Mouse (Mus musculus): Measurements from ENCODE around the gene Itk. TPM values are rescaled to one million over a fixed set of nuclear protein-coding genes. Genes with fewer than 3 reads are reported as not detected.

Gene Itk
- polyA plus RNA-seq, 1 experiment from 2014 or later = 0.03 TPM

GRCm38 (mm10) chr11:46375015-46375414 lies 14.3 kb downstream of the Itk start:
- ChIA-PET POLR2A (no interaction called here), CTCF (no interaction called here)
- ATAC-seq = no peak
- no peak for TF ChIP-seq CTCF (IDR thresholded peaks at IDR 0.05)
- DNase-seq (ENCODE audit: low read depth, low spot score) = no peak
- in situ Hi-C loops (cut with MboI; ENCODE audit: low pct_unique_long_range_greater_than_20kb) = no loop called here
- H3K27me3 ChIP-seq = no peaks in the 10 kb centered on the region

- in situ Hi-C loops (cut with MboI; ENCODE audit: low pct_unique_long_range_greater_than_20kb) = no loop called here
- ATAC-seq = no peak
- DNase-seq (ENCODE audit: low read depth, low spot score) = no peak
- CTCF ChIA-PET = no interaction called here
- no peak for TF ChIP-seq CTCF (IDR thresholded peaks at IDR 0.05)
- POLR2A ChIA-PET = no interaction called here
- no peaks in the 10 kb centered on the region for H3K27me3 ChIP-seq
Observed at GRCm38 (mm10) chr11:46373071-46374030, 16.0 kb downstream of the Itk start.

- POLR2A ChIA-PET = no interaction called here
- CTCF ChIA-PET = no interaction called here
- no peak for TF ChIP-seq CTCF (IDR thresholded peaks at IDR 0.05)
- ATAC-seq = no peak
- no peaks in the 10 kb centered on the region for H3K27me3 ChIP-seq
- DNase-seq (ENCODE audit: low read depth, low spot score) = no peak
- in situ Hi-C loops (cut with MboI; ENCODE audit: low pct_unique_long_range_greater_than_20kb) = no loop called here
Observed at GRCm38 (mm10) chr11:46372331-46372953, 16.9 kb downstream of the Itk start.

GRCm38 (mm10) chr11:46371250-46371649 lies 18.1 kb downstream of the Itk start:
- ChIA-PET POLR2A (no interaction called here), CTCF (no interaction called here)
- H3K27me3 ChIP-seq = no peaks in the 10 kb centered on the region
- DNase-seq (ENCODE audit: low read depth, low spot score) (no peak), ATAC-seq (no peak)
- no peak for TF ChIP-seq CTCF (IDR thresholded peaks at IDR 0.05)
- in situ Hi-C loops (cut with MboI; ENCODE audit: low pct_unique_long_range_greater_than_20kb) = no loop called here

GRCm38 (mm10) chr11:46370457-46370856 lies 18.9 kb downstream of the Itk start:
- TF ChIP-seq CTCF (IDR thresholded peaks at IDR 0.05) = no peak
- ATAC-seq (no peak), DNase-seq (ENCODE audit: low read depth, low spot score) (no peak)
- in situ Hi-C loops (cut with MboI; ENCODE audit: low pct_unique_long_range_greater_than_20kb) = no loop called here
- ChIA-PET CTCF (interaction anchor here (1.4 kb wide), 1 partner anchor 14 kb away, joined by 3 read pairs; no protein-coding TSS in a partner anchor), POLR2A (interaction anchor here (0.7 kb wide), 1 partner anchor 842 kb away, joined by 3 read pairs; no protein-coding TSS in a partner anchor)
- H3K27me3 ChIP-seq = no peaks in the 10 kb centered on the region

GRCm38 (mm10) chr11:46366357-46366756 lies 23.0 kb downstream of the Itk start:
- POLR2A ChIA-PET = no interaction called here
- no peaks in the 10 kb centered on the region for H3K27me3 ChIP-seq
- CTCF ChIA-PET = no interaction called here
- no peak for DNase-seq (ENCODE audit: low read depth, low spot score)
- in situ Hi-C loops (cut with MboI; ENCODE audit: low pct_unique_long_range_greater_than_20kb) = no loop called here
- TF ChIP-seq CTCF (IDR thresholded peaks at IDR 0.05) = no peak
- no peak for ATAC-seq

GRCm38 (mm10) chr11:46365744-46366143 lies 23.6 kb downstream of the Itk start:
- POLR2A ChIA-PET = no interaction called here
- CTCF ChIA-PET = no interaction called here
- in situ Hi-C loops (cut with MboI; ENCODE audit: low pct_unique_long_range_greater_than_20kb) = no loop called here

GRCm38 (mm10) chr11:46363864-46364263 lies 25.5 kb downstream of the Itk start:
- ChIA-PET POLR2A (no interaction called here), CTCF (no interaction called here)
- no peak for DNase-seq (ENCODE audit: low read depth, low spot score)
- in situ Hi-C loops (cut with MboI; ENCODE audit: low pct_unique_long_range_greater_than_20kb) = no loop called here
- H3K27me3 ChIP-seq = no peaks in the 10 kb centered on the region
- no peak for ATAC-seq
- TF ChIP-seq CTCF (IDR thresholded peaks at IDR 0.05) = no peak

More at GRCm38 (mm10) chr11:46365744-46366143, 23.6 kb downstream of the Itk start:
- no peak for ATAC-seq
- DNase-seq (ENCODE audit: low read depth, low spot score) = no peak
- TF ChIP-seq CTCF (IDR thresholded peaks at IDR 0.05) = no peak
- H3K27me3 ChIP-seq = no peaks in the 10 kb centered on the region

- ChIA-PET POLR2A (no interaction called here), CTCF (no interaction called here)
- DNase-seq (ENCODE audit: low read depth, low spot score) (no peak), ATAC-seq (no peak)
- TF ChIP-seq CTCF (IDR thresholded peaks at IDR 0.05) = no peak
- H3K27me3 ChIP-seq = peaks cover 5% of the 10 kb centered on the region
- in situ Hi-C loops (cut with MboI; ENCODE audit: low pct_unique_long_range_greater_than_20kb) = no loop called here
Observed at GRCm38 (mm10) chr11:46362061-46363022, 27.0 kb downstream of the Itk start.

- POLR2A ChIA-PET = no interaction called here
- DNase-seq (ENCODE audit: low read depth, low spot score) (no peak), ATAC-seq (no peak)
- peaks cover 9% of the 10 kb centered on the region for H3K27me3 ChIP-seq
- CTCF ChIA-PET = no interaction called here
- no peak for TF ChIP-seq CTCF (IDR thresholded peaks at IDR 0.05)
- in situ Hi-C loops (cut with MboI; ENCODE audit: low pct_unique_long_range_greater_than_20kb) = no loop called here
Observed at GRCm38 (mm10) chr11:46360991-46361665, 28.2 kb downstream of the Itk start.
